Mouse (Mus musculus) testis, postnatal 14 days (tissue): Measurements from ENCODE around the gene Lgsn.

Experiments
- DNase-seq: peaks from one replicate; pipeline ENCODE4 v3.0.0; 2021; ENCODE audit warnings: low spot score

Gene Lgsn

DNA sequence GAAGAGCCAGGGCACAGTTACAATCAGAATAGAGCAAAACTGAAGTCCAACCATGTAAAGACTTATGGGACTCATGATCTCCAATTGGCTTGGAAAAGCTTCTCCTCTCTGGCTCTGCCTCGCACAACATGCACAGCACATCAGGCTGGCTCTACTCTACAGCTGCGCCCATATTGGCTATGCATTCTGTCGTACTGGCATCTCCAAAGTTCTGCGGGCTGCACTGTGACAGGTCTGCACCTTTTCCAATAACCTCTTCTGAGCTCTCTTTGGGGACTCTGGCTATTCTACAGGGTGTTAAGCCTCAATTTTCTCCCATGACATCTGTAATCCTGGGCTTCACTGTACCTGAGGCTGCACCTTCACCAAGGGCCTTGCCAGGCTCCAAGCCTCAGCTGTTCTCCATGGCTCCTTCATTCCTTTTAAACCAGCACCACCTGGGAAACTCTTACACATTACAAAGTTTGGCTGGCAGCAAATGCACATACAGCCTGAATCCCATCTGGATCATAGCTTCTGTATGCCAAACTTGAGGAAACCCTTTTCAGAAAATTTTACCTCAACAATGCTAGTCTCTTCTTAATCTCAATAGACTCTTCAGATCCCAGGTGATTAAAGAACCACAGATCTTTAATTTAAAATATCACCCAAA lies 44.5 kb downstream of the Lgsn start:
- DNase-seq: no peak

DNA sequence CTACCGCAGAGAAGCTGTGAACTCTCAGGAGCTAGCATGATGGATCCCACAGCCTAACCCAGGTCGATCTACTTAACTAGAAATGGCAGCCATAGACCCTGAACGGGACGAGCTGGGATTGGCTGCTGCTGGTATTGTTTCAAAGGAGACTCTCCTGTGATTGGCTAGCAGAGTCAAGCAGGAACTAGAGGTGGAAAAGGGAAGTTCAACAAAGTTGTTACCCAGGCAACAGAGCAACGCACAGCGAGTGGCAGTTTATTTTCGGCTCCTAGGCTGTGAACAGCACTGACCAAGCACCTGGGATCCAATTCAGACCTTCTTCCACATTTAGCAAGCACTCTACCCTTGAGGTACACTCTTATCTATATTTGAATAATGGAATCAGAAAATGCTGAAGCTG lies 46.4 kb downstream of the Lgsn start, which contains the start of the genes 4931428L18Rik and Pih1d3:
Gene 4931428L18Rik (minus strand): TSS at position 121 of the 400 bp plus-strand sequence.
Gene Pih1d3 (plus strand): TSS at position 275 of the 400 bp plus-strand sequence.
- DNase-seq: peak; percentile 46

GRCm38 (mm10) chr1:31233319-31234036 lies 57.3 kb downstream of the Lgsn start:
- DNase-seq: no peak
